Mouse (Mus musculus): ENCODE results near the gene Lingo2. TPM values are rescaled to one million over a fixed set of nuclear protein-coding genes. Genes with fewer than 3 reads are reported as not detected.
"Not testable (repeated sequence)": the region's sequence is repeated elsewhere in the genome, so short reads cannot be mapped to it uniquely, and the experiment has no call there.

The Lingo2 gene
- polyA plus RNA-seq, 1 experiment from 2014 or later: 2.8 TPM

GRCm38 (mm10) chr4:36095482-36095881 lies 856.1 kb downstream of the Lingo2 start:
- no peaks in the 10 kb centered on the region for H3K9me3 ChIP-seq (ENCODE audit: control insufficient read depth, low read length)
- H3K27ac ChIP-seq (ENCODE audit: low read depth, low read length): no peak overlapping the region
- H3K9ac ChIP-seq (ENCODE audit: low read length): no peak overlapping the region
- H3K36me3 ChIP-seq (ENCODE audit: control insufficient read depth, insufficient read depth, low read length): no peaks in the 10 kb centered on the region
- H3K27me3 ChIP-seq (ENCODE audit: control insufficient read depth, insufficient read depth, low read length): no peaks in the 10 kb centered on the region
- ATAC-seq (replicated peaks; ENCODE audit: low FRiP score) (no peak), DNase-seq (ENCODE audit: low spot score) (no peak)
- no peaks in the 10 kb centered on the region for H3K4me1 ChIP-seq (replicated peaks; ENCODE audit: control insufficient read depth, insufficient read depth, low read length)
- H3K4me3 ChIP-seq (ENCODE audit: low read depth, low read length): no peak overlapping the region
- WGBS: 86% methylated on average over 4 of the region's 4 CpGs
- H3K4me2 ChIP-seq (ENCODE audit: low read depth, low read length, severe bottlenecking): no peak overlapping the region

- Histone ChIP-seq H3K4me2 (ENCODE audit: low read depth, low read length, severe bottlenecking) (no peak overlapping the region), H3K36me3 (ENCODE audit: control insufficient read depth, insufficient read depth, low read length) (no peaks in the 10 kb centered on the region), H3K9ac (ENCODE audit: low read length) (no peak overlapping the region), H3K4me1 (replicated peaks; ENCODE audit: control insufficient read depth, insufficient read depth, low read length) (no peaks in the 10 kb centered on the region), H3K27ac (ENCODE audit: low read depth, low read length) (peak overlapping the region; percentile 25; the same call in 1 of the 2 replicates), H3K9me3 (ENCODE audit: control insufficient read depth, low read length) (no peaks in the 10 kb centered on the region), H3K27me3 (ENCODE audit: control insufficient read depth, insufficient read depth, low read length) (no peaks in the 10 kb centered on the region), H3K4me3 (ENCODE audit: low read depth, low read length) (no peak overlapping the region)
- ATAC-seq (replicated peaks; ENCODE audit: low FRiP score) (peak; percentile 76), DNase-seq (ENCODE audit: low spot score) (no peak)
- WGBS: 29% methylated on average over 3 of the region's 3 CpGs
Observed at GRCm38 (mm10) chr4:36081095-36081852, 870.3 kb downstream of the Lingo2 start.

- Histone ChIP-seq H3K27me3 (ENCODE audit: control insufficient read depth, insufficient read depth, low read length) (no peaks in the 10 kb centered on the region), H3K4me1 (replicated peaks; ENCODE audit: control insufficient read depth, insufficient read depth, low read length) (no peaks in the 10 kb centered on the region), H3K4me2 (ENCODE audit: low read depth, low read length, severe bottlenecking) (no peak overlapping the region), H3K27ac (ENCODE audit: low read depth, low read length) (no peak overlapping the region), H3K9ac (ENCODE audit: low read length) (no peak overlapping the region), H3K4me3 (ENCODE audit: low read depth, low read length) (no peak overlapping the region), H3K36me3 (ENCODE audit: control insufficient read depth, insufficient read depth, low read length) (no peaks in the 10 kb centered on the region), H3K9me3 (ENCODE audit: control insufficient read depth, low read length) (no peaks in the 10 kb centered on the region)
- DNase-seq (ENCODE audit: low spot score) (no peak), ATAC-seq (replicated peaks; ENCODE audit: low FRiP score) (no peak)
- 84% methylated on average over 6 of the region's 6 CpGs for WGBS
Observed at GRCm38 (mm10) chr4:36078910-36079525, 872.5 kb downstream of the Lingo2 start.

GRCm38 (mm10) chr4:36064701-36065100 lies 886.8 kb downstream of the Lingo2 start:
- not testable (repeated sequence) for H3K9ac ChIP-seq (ENCODE audit: low read length); H3K36me3 ChIP-seq (ENCODE audit: control insufficient read depth, insufficient read depth, low read length); H3K27ac ChIP-seq (ENCODE audit: low read depth, low read length); H3K4me3 ChIP-seq (ENCODE audit: low read depth, low read length); H3K4me1 ChIP-seq (replicated peaks; ENCODE audit: control insufficient read depth, insufficient read depth, low read length); H3K9me3 ChIP-seq (ENCODE audit: control insufficient read depth, low read length); H3K4me2 ChIP-seq (ENCODE audit: low read depth, low read length, severe bottlenecking); ATAC-seq (replicated peaks; ENCODE audit: low FRiP score); H3K27me3 ChIP-seq (ENCODE audit: control insufficient read depth, insufficient read depth, low read length); DNase-seq (ENCODE audit: low spot score)
- WGBS: 77% methylated on average over 1 of the region's 1 CpGs

GRCm38 (mm10) chr4:36052791-36053376 lies 898.7 kb downstream of the Lingo2 start:
- Histone ChIP-seq H3K27me3 (ENCODE audit: control insufficient read depth, insufficient read depth, low read length) (no peaks in the 10 kb centered on the region), H3K4me3 (ENCODE audit: low read depth, low read length) (no peak overlapping the region), H3K9ac (ENCODE audit: low read length) (no peak overlapping the region), H3K9me3 (ENCODE audit: control insufficient read depth, low read length) (no peaks in the 10 kb centered on the region), H3K27ac (ENCODE audit: low read depth, low read length) (no peak overlapping the region), H3K4me2 (ENCODE audit: low read depth, low read length, severe bottlenecking) (no peak overlapping the region), H3K4me1 (replicated peaks; ENCODE audit: control insufficient read depth, insufficient read depth, low read length) (peaks cover 3% of the 10 kb centered on the region; the same call in 1 of the 2 replicates), H3K36me3 (ENCODE audit: control insufficient read depth, insufficient read depth, low read length) (no peaks in the 10 kb centered on the region)
- 53% methylated on average over 6 of the region's 6 CpGs for WGBS
- no peak for ATAC-seq (replicated peaks; ENCODE audit: low FRiP score)
- DNase-seq (ENCODE audit: low spot score): no peak

GRCm38 (mm10) chr4:36040361-36040760 lies 911.2 kb downstream of the Lingo2 start:
- Histone ChIP-seq H3K4me3 (ENCODE audit: low read depth, low read length) (no peak overlapping the region), H3K27me3 (ENCODE audit: control insufficient read depth, insufficient read depth, low read length) (no peaks in the 10 kb centered on the region), H3K4me1 (replicated peaks; ENCODE audit: control insufficient read depth, insufficient read depth, low read length) (no peaks in the 10 kb centered on the region), H3K36me3 (ENCODE audit: control insufficient read depth, insufficient read depth, low read length) (no peaks in the 10 kb centered on the region), H3K9ac (ENCODE audit: low read length) (no peak overlapping the region), H3K27ac (ENCODE audit: low read depth, low read length) (no peak overlapping the region), H3K9me3 (ENCODE audit: control insufficient read depth, low read length) (no peaks in the 10 kb centered on the region), H3K4me2 (ENCODE audit: low read depth, low read length, severe bottlenecking) (no peak overlapping the region)
- WGBS: 85% methylated on average over 3 of the region's 3 CpGs
- DNase-seq (ENCODE audit: low spot score): no peak
- ATAC-seq (replicated peaks; ENCODE audit: low FRiP score): no peak

- WGBS: 94% methylated on average over 2 of the region's 2 CpGs
- Histone ChIP-seq H3K27ac (ENCODE audit: low read depth, low read length) (no peak overlapping the region), H3K9me3 (ENCODE audit: control insufficient read depth, low read length) (no peaks in the 10 kb centered on the region), H3K27me3 (ENCODE audit: control insufficient read depth, insufficient read depth, low read length) (no peaks in the 10 kb centered on the region), H3K9ac (ENCODE audit: low read length) (no peak overlapping the region), H3K36me3 (ENCODE audit: control insufficient read depth, insufficient read depth, low read length) (no peaks in the 10 kb centered on the region), H3K4me1 (replicated peaks; ENCODE audit: control insufficient read depth, insufficient read depth, low read length) (no peaks in the 10 kb centered on the region), H3K4me3 (ENCODE audit: low read depth, low read length) (no peak overlapping the region), H3K4me2 (ENCODE audit: low read depth, low read length, severe bottlenecking) (no peak overlapping the region)
- ATAC-seq (replicated peaks; ENCODE audit: low FRiP score) (no peak), DNase-seq (ENCODE audit: low spot score) (no peak)
Observed at GRCm38 (mm10) chr4:36038742-36039141, 912.8 kb downstream of the Lingo2 start.

- Histone ChIP-seq H3K4me1 (replicated peaks; ENCODE audit: control insufficient read depth, insufficient read depth, low read length) (no peaks in the 10 kb centered on the region), H3K27me3 (ENCODE audit: control insufficient read depth, insufficient read depth, low read length) (no peaks in the 10 kb centered on the region), H3K9me3 (ENCODE audit: control insufficient read depth, low read length) (no peaks in the 10 kb centered on the region), H3K4me3 (ENCODE audit: low read depth, low read length) (no peak overlapping the region), H3K9ac (ENCODE audit: low read length) (no peak overlapping the region), H3K4me2 (ENCODE audit: low read depth, low read length, severe bottlenecking) (no peak overlapping the region), H3K27ac (ENCODE audit: low read depth, low read length) (no peak overlapping the region), H3K36me3 (ENCODE audit: control insufficient read depth, insufficient read depth, low read length) (no peaks in the 10 kb centered on the region)
- no peak for ATAC-seq (replicated peaks; ENCODE audit: low FRiP score)
- 82% methylated on average over 5 of the region's 5 CpGs for WGBS
- no peak for DNase-seq (ENCODE audit: low spot score)
Observed at GRCm38 (mm10) chr4:36032039-36032438, 919.5 kb downstream of the Lingo2 start.

All from forebrain, embryonic 11.5 days (tissue).